ENCODE assay signal across 12 mouse cellular contexts in genomic region chr1:136577890-136578663, GRCm38 (mm10). TPM values are rescaled to one million over a fixed set of nuclear protein-coding genes. Genes with fewer than 3 reads are reported as not detected.
A peak's percentile ranks its signal among the peaks of the same experiment; 100 is the strongest.
DNase-seq lines count a peak whose midpoint lies in the region; ATAC-seq and TF ChIP-seq lines count a peak whose summit lies in the region.
"Had no signal": no experiment of that assay in that cellular context is flagged by ENCODE, and none has a peak within 500 bp of the region (broad histone marks: within the 10 kb centered on the region; RNA-seq: fewer than 3 reads in every experiment).

No protein-coding gene starts in this region.

- peak overlapping the region; percentile 25 for H3K4me2 ChIP-seq in intestine, embryonic 14.5 days (ENCODE audit: low read length)
- no peak overlapping the region for H3K4me2 ChIP-seq in intestine, postnatal 0 days (replicated peaks; ENCODE audit: low read depth)
- peak overlapping the region; percentile 28 for H3K4me2 ChIP-seq in embryonic facial prominence, embryonic 14.5 days (ENCODE audit: low read depth, low read length)
- peak overlapping the region; percentile 37 for H3K4me2 ChIP-seq in liver, embryonic 16.5 days (ENCODE audit: low read depth, low read length)

- no peak overlapping the region for H3K9ac ChIP-seq in intestine, embryonic 14.5 days (ENCODE audit: low read length)
- H3K9ac ChIP-seq in intestine, postnatal 0 days (ENCODE audit: low read depth, low read length) = no peak overlapping the region
- H3K9ac ChIP-seq in embryonic facial prominence, embryonic 14.5 days (ENCODE audit: low read depth, low read length) = no peak overlapping the region
- H3K9ac ChIP-seq in liver, embryonic 16.5 days (ENCODE audit: low read depth, low read length) = no peak overlapping the region

- H3K4me1 ChIP-seq in intestine, embryonic 14.5 days (replicated peaks; ENCODE audit: control insufficient read depth, insufficient read depth, low read length) = peaks cover 3% of the 10 kb centered on the region; the same call in 1 of the 2 replicates
- no peaks in the 10 kb centered on the region for H3K4me1 ChIP-seq in intestine, postnatal 0 days (replicated peaks; ENCODE audit: control insufficient read depth, insufficient read depth, low read length)
- peaks cover 9% of the 10 kb centered on the region; the same call in 1 of the 2 replicates for H3K4me1 ChIP-seq in embryonic facial prominence, embryonic 14.5 days (ENCODE audit: control insufficient read depth, insufficient read depth, low read length)
- no peaks in the 10 kb centered on the region; the same call in 1 of the 2 replicates for H3K4me1 ChIP-seq in liver, embryonic 16.5 days (ENCODE audit: control insufficient read depth, low read depth, low read length)
- H3K4me1 ChIP-seq in lung, adult 2 months (ENCODE audit: control insufficient read depth, insufficient read depth, low read length) = 0 out of 2 replicates have a peak, but pooled peaks cover 2% of the 10 kb centered on the region
- peaks cover 13% of the 10 kb centered on the region for H3K4me1 ChIP-seq in forebrain, embryonic 10.5 days

- TF ChIP-seq POLR2A in lung, adult 2 months (IDR thresholded peaks at IDR 0.05; ENCODE audit: borderline replicate concordance, extremely low read depth, low read depth, low read length) = no peak

- TF ChIP-seq CTCF in intestine, postnatal 0 days (IDR thresholded peaks at IDR 0.05; ENCODE audit: low read depth) = no peak
- TF ChIP-seq CTCF in lung, adult 2 months (IDR thresholded peaks at IDR 0.05; ENCODE audit: insufficient read depth, low read length) = no peak

- DNase-seq in intestine, embryonic 14.5 days (ENCODE audit: low spot score) = no peak
- peak; percentile 85 for DNase-seq in MEL-GATA-1-ER (ENCODE audit: extremely low read depth, low read depth)
- peak; percentile 76 for DNase-seq in embryonic facial prominence, embryonic 14.5 days (ENCODE audit: low spot score)
- no peak for DNase-seq in right cerebral cortex, postnatal 4 days
- DNase-seq in lung, adult 2 months = no peak
- DNase-seq in forebrain, embryonic 10.5 days (ENCODE audit: extremely low spot score, low spot score) = no peak
- DNase-seq: right cerebral cortex, adult 18-20 months; thymus, postnatal 14 days had no signal

- no peaks in the 10 kb centered on the region for H3K27me3 ChIP-seq in intestine, embryonic 14.5 days (replicated peaks; ENCODE audit: control insufficient read depth, insufficient read depth, low read length)
- H3K27me3 ChIP-seq in intestine, postnatal 0 days (replicated peaks; ENCODE audit: control insufficient read depth, insufficient read depth, low read length) = no peaks in the 10 kb centered on the region
- no peaks in the 10 kb centered on the region for H3K27me3 ChIP-seq in embryonic facial prominence, embryonic 14.5 days (replicated peaks; ENCODE audit: control insufficient read depth, insufficient read depth, low read length)
- H3K27me3 ChIP-seq in liver, embryonic 16.5 days (ENCODE audit: control insufficient read depth, insufficient read depth, low read depth, low read length) = peaks cover 6% of the 10 kb centered on the region
- H3K27me3 ChIP-seq in forebrain, embryonic 10.5 days (ENCODE audit: poor library complexity, severe bottlenecking) = peaks cover 35% of the 10 kb centered on the region

- 28% methylated on average over 16 of the region's 16 CpGs for WGBS in intestine, embryonic 14.5 days
- WGBS in intestine, postnatal 0 days = 52% methylated on average over 16 of the region's 16 CpGs
- WGBS in embryonic facial prominence, embryonic 14.5 days = 32% methylated on average over 16 of the region's 16 CpGs
- 17% methylated on average over 16 of the region's 16 CpGs for WGBS in liver, embryonic 16.5 days (ENCODE audit: insufficient replicate concordance)
- 34% methylated on average over 16 of the region's 16 CpGs for WGBS in lung, adult 2 months
- WGBS in forebrain, embryonic 10.5 days = 51% methylated on average over 16 of the region's 16 CpGs

- ATAC-seq in intestine, embryonic 14.5 days (replicated peaks; ENCODE audit: low FRiP score, low TSS enrichment, low read depth) = peak; percentile 50; the same call in 1 of the 2 replicates
- ATAC-seq in intestine, postnatal 0 days = no peak
- 0 out of 2 replicates have a peak, but pooled peaks have one; percentile 33 for ATAC-seq in embryonic facial prominence, embryonic 14.5 days (ENCODE audit: low read depth)
- no peak for ATAC-seq in liver, embryonic 16.5 days (ENCODE audit: low read depth)
- ATAC-seq: forebrain, embryonic 14.5 days had no signal

- no peaks in the 10 kb centered on the region for H3K36me3 ChIP-seq in intestine, embryonic 14.5 days (ENCODE audit: control insufficient read depth, insufficient read depth, low read length)
- H3K36me3 ChIP-seq in intestine, postnatal 0 days (ENCODE audit: control insufficient read depth, insufficient read depth) = no peaks in the 10 kb centered on the region
- no peaks in the 10 kb centered on the region for H3K36me3 ChIP-seq in embryonic facial prominence, embryonic 14.5 days (ENCODE audit: control insufficient read depth, insufficient read depth, low read length)
- no peaks in the 10 kb centered on the region for H3K36me3 ChIP-seq in liver, embryonic 16.5 days (ENCODE audit: control insufficient read depth, insufficient read depth)
- H3K36me3 ChIP-seq in forebrain, embryonic 10.5 days (replicated peaks) = no peaks in the 10 kb centered on the region

- no peak overlapping the region for H3K27ac ChIP-seq in intestine, embryonic 14.5 days (ENCODE audit: low read depth)
- H3K27ac ChIP-seq in intestine, postnatal 0 days (ENCODE audit: low read depth, low read length) = no peak overlapping the region
- H3K27ac ChIP-seq in embryonic facial prominence, embryonic 14.5 days (replicated peaks; ENCODE audit: low read depth, low read length) = no peak overlapping the region
- no peak overlapping the region for H3K27ac ChIP-seq in liver, embryonic 16.5 days (ENCODE audit: low read length)
- H3K27ac ChIP-seq in forebrain, embryonic 10.5 days = no peak overlapping the region; the same call in 1 of the 2 replicates
- H3K27ac ChIP-seq: layer of hippocampus, adult 2 months had no signal

- H3K9me3 ChIP-seq in intestine, embryonic 14.5 days (ENCODE audit: control insufficient read depth, low read length) = no peaks in the 10 kb centered on the region
- no peaks in the 10 kb centered on the region for H3K9me3 ChIP-seq in intestine, postnatal 0 days (ENCODE audit: control insufficient read depth)
- H3K9me3 ChIP-seq in embryonic facial prominence, embryonic 14.5 days (ENCODE audit: control insufficient read depth, low read length) = no peaks in the 10 kb centered on the region
- no peaks in the 10 kb centered on the region for H3K9me3 ChIP-seq in liver, embryonic 16.5 days (replicated peaks; ENCODE audit: control insufficient read depth, low read length)
- H3K9me3 ChIP-seq in forebrain, embryonic 10.5 days = no peaks in the 10 kb centered on the region

- H3K4me3 ChIP-seq in intestine, embryonic 14.5 days (ENCODE audit: low read depth, low read length) = no peak overlapping the region
- H3K4me3 ChIP-seq in intestine, postnatal 0 days (ENCODE audit: low read depth, low read length) = no peak overlapping the region
- H3K4me3 ChIP-seq in embryonic facial prominence, embryonic 14.5 days (ENCODE audit: low read depth, low read length) = no peak overlapping the region
- 0 out of 2 replicates have a peak overlapping the region, but pooled peaks have one; percentile 5 for H3K4me3 ChIP-seq in liver, embryonic 16.5 days (ENCODE audit: low read depth, low read length)
- no peak overlapping the region for H3K4me3 ChIP-seq in lung, adult 2 months (replicated peaks; ENCODE audit: extremely low read depth, low read depth, low read length)
- H3K4me3 ChIP-seq in forebrain, embryonic 10.5 days = no peak overlapping the region
- H3K4me3 ChIP-seq: layer of hippocampus, adult 2 months had no signal

RNA-seq across cellular contexts. Expression of gene Zfp281, which starts 46.6 kb away (rescaled TPM):
- 17.9 and 18.8 TPM in 2 replicates for polyA plus RNA-seq in intestine, embryonic 14.5 days (2014; fragmentation: Nextera tagmentation; extraction: Ambion mirVana)
- 6.8 and 7.2 TPM in 2 replicates for polyA plus RNA-seq in intestine, postnatal 0 days (2015; fragmentation: Nextera tagmentation; extraction: Ambion mirVana)
- 19.5 and 21.4 TPM in 2 replicates for polyA plus RNA-seq in embryonic facial prominence, embryonic 14.5 days (2014; fragmentation: Nextera tagmentation; extraction: Ambion mirVana)
- polyA plus RNA-seq in liver, embryonic 16.5 days (2015; fragmentation: Nextera tagmentation; extraction: Ambion mirVana) = 6.4 TPM in 2 replicates
- 3.6 and 4.6 TPM in 2 replicates for polyA plus RNA-seq in lung, adult 2 months (2012; rRNA removed)
- 24.7 and 27.8 TPM in 2 replicates for polyA plus RNA-seq in forebrain, embryonic 10.5 days (2016; fragmentation: Nextera tagmentation; extraction: Ambion mirVana)

Comparison
In these comparisons a context has a peak if more than half of its experiments do, and no peak if none do; other contexts are left out.
1. ATAC-seq: peak in intestine, embryonic 14.5 days (single experiment) and embryonic facial prominence, embryonic 14.5 days (single experiment); none in intestine, postnatal 0 days (single experiment) and liver, embryonic 16.5 days (single experiment).
2. DNase-seq: peak in MEL-GATA-1-ER (single experiment) and embryonic facial prominence, embryonic 14.5 days (single experiment); none in intestine, embryonic 14.5 days (single experiment), right cerebral cortex, postnatal 4 days (single experiment), lung, adult 2 months (single experiment) and forebrain, embryonic 10.5 days (single experiment).